Mouse (Mus musculus) midbrain, embryonic 14.5 days (tissue): Measurements from ENCODE around the gene Vwf. TPM values are rescaled to one million over a fixed set of nuclear protein-coding genes. Genes with fewer than 3 reads are reported as not detected.

Experiments
- polyA plus RNA-seq: library from polyadenylated mRNA; unstranded; fragments of >200 nt; fragmentation: Nextera tagmentation; extraction: Ambion mirVana; gene quantifications from 2 replicates; pipeline ENCODE4 v1.2.1, GENCODE M21; 2014

Vwf gene
- polyA plus RNA-seq, 1 experiment from 2014 or later: 10.0 TPM

Other genes starting within 250 kb of the Vwf start
- gene Ltbr, start 232.9 kb upstream of the Vwf start, polyA plus RNA-seq: 10.2 and 13.9 TPM in 2 replicates
- gene Scnn1a, start 226.1 kb upstream of the Vwf start, polyA plus RNA-seq: 0.51 and 0.76 TPM in 2 replicates
- gene Tnfrsf1a, start 197.4 kb upstream of the Vwf start, polyA plus RNA-seq: 6.8 and 13.4 TPM in 2 replicates
- 0.08 TPM in 1 of 2 replicates, not detected in the other for gene Plekhg6, start 166.0 kb upstream of the Vwf start, polyA plus RNA-seq
- gene Cd9, start 52.0 kb upstream of the Vwf start, polyA plus RNA-seq: 59.8 and 66.5 TPM in 2 replicates
- 0.09 and 0.13 TPM in 2 replicates for gene Ano2, start 143.6 kb downstream of the Vwf start, polyA plus RNA-seq